Mouse (Mus musculus): ENCODE measurements around the gene Zfp14.

GRCm38 (mm10) chr7:30095551-30096125 is 44.5 kb upstream of the Zfp14 start:
- TF ChIP-seq CTCF (conservative IDR thresholded peaks at IDR 0.05 in 1 of 2, IDR thresholded peaks at IDR 0.05 in 1 of 2; ENCODE audit: low read depth in 2 of 2, low read length in 2 of 2), result no peak
- no peak for TF ChIP-seq EP300 (IDR thresholded peaks at IDR 0.05; ENCODE audit: low read length)
- no peak for TF ChIP-seq ETS1 (conservative IDR thresholded peaks at IDR 0.05; ENCODE audit: low read depth, low read length)
- no peak for TF ChIP-seq MAZ (IDR thresholded peaks at IDR 0.05; ENCODE audit: low read depth, low read length)
- TF ChIP-seq CHD2 (IDR thresholded peaks at IDR 0.05; ENCODE audit: low read length), result no peak
- no peak for TF ChIP-seq E2F4 (IDR thresholded peaks at IDR 0.05; ENCODE audit: insufficient replicate concordance, low read depth, low read length)
- TF ChIP-seq MAFK (IDR thresholded peaks at IDR 0.05; ENCODE audit: insufficient replicate concordance, low read length), result no peak
- TF ChIP-seq NELFE (IDR thresholded peaks at IDR 0.05; ENCODE audit: low read depth, low read length), result no peak
- no peak for TF ChIP-seq POLR2A (IDR thresholded peaks at IDR 0.05; ENCODE audit: low read depth, low read length)
- no peak for TF ChIP-seq MAX (IDR thresholded peaks at IDR 0.05; ENCODE audit: low read length)
- no peak for TF ChIP-seq ZNF384 (IDR thresholded peaks at IDR 0.05; ENCODE audit: low read depth, low read length)
- TF ChIP-seq JUN (IDR thresholded peaks at IDR 0.05; ENCODE audit: insufficient read depth, low read depth, low read length), result no peak
- TF ChIP-seq ZKSCAN1 (IDR thresholded peaks at IDR 0.05; ENCODE audit: borderline replicate concordance, low read depth, low read length), result no peak
- no peak for TF ChIP-seq TBP (conservative IDR thresholded peaks at IDR 0.05; ENCODE audit: low read depth, low read length)

Data from CH12.LX (cell line).